Mouse (Mus musculus) liver, postnatal 0 days (tissue): Measurements from ENCODE around the gene Cyp2a12. TPM values are rescaled to one million over a fixed set of nuclear protein-coding genes. Genes with fewer than 3 reads are reported as not detected.
"Not testable (repeated sequence)": the region's sequence is repeated elsewhere in the genome, so short reads cannot be mapped to it uniquely, and the experiment has no call there.

Experiments used
- ATAC-seq: fragments of 200-750 bp; cut with Nextera tagmentation; 2 replicates; pipeline ENCODE4 v1.8.0; 2017; ENCODE audit warnings: mild to moderate bottlenecking, moderate library complexity
- DNase-seq: peaks from one replicate; pipeline ENCODE4 v3.0.0-alpha.2; 2016
- H3K27ac ChIP-seq: fragments of 300-500 bp; sonication (generic); 2 replicates; pipeline ENCODE4 v1.5.1; 2014; ENCODE audit warnings: antibody characterized with exemption, moderate library complexity, mild to moderate bottlenecking, low read depth
- H3K27me3 ChIP-seq: fragments of 300-500 bp; sonication (generic); 2 replicates; pipeline ENCODE4 v1.6.1; 2014; ENCODE audit warnings: low read length, control low read depth, mixed read lengths; ENCODE audit not compliant: insufficient read depth
- H3K36me3 ChIP-seq: fragments of 300-500 bp; sonication (generic); replicated peaks from 2 replicates; pipeline ENCODE4 v1.6.1; 2014; ENCODE audit warnings: mild to moderate bottlenecking, control low read depth, low read length, moderate library complexity, mixed read lengths; ENCODE audit not compliant: insufficient read depth
- H3K4me1 ChIP-seq: fragments of 300-500 bp; sonication (generic); 2 replicates; pipeline ENCODE4 v1.6.1; 2014; ENCODE audit warnings: antibody characterized with exemption, mild to moderate bottlenecking, control low read depth; ENCODE audit not compliant: insufficient read depth
- H3K4me2 ChIP-seq: fragments of 300-500 bp; sonication (generic); 2 replicates; pipeline ENCODE4 v1.6.1; 2014; ENCODE audit warnings: low read depth, mild to moderate bottlenecking, low read length, moderate library complexity, mixed read lengths
- H3K4me3 ChIP-seq: fragments of 300-500 bp; sonication (generic); 2 replicates; pipeline ENCODE4 v1.5.1; 2014; ENCODE audit warnings: low read depth, low read length
- H3K9ac ChIP-seq: fragments of 300-500 bp; sonication (generic); replicated peaks from 2 replicates; pipeline ENCODE4 v1.6.1; 2014; ENCODE audit warnings: mild to moderate bottlenecking, moderate library complexity
- H3K9me3 ChIP-seq: fragments of 300-500 bp; sonication (generic); 2 replicates; pipeline ENCODE4 v1.6.1; 2016; ENCODE audit warnings: mild to moderate bottlenecking, control low read depth, low read length, mixed read lengths
- CTCF ChIP-seq: sonication (generic); IDR thresholded peaks from 2 replicates; pipeline ENCODE4 v1.5.1; 2016; ENCODE audit warnings: antibody characterized with exemption, low read depth
- EP300 ChIP-seq: IDR thresholded peaks from 2 replicates; pipeline ENCODE4 v1.6.1; 2016; ENCODE audit warnings: antibody characterized with exemption, low read depth, mild to moderate bottlenecking
- WGBS: fragments of 180-500 bp; shearing (Covaris S2); extraction: QIAGEN DNeasy Blood & Tissue Kit; methylation state at CpG from one replicate; pipeline ENCODE4 v1.1.7; 2014; ENCODE audit not compliant: insufficient replicate concordance; 5-methylcytosine and 5-hydroxymethylcytosine counted together
- polyA plus RNA-seq: library from polyadenylated mRNA; unstranded; fragments of >200 nt; fragmentation: Nextera tagmentation; extraction: Ambion mirVana; gene quantifications from 2 replicates; pipeline ENCODE4 v1.2.1, GENCODE M21; 2015

Cyp2a12 gene
- 70.2 and 81.9 TPM in 2 replicates for polyA plus RNA-seq

DNA sequence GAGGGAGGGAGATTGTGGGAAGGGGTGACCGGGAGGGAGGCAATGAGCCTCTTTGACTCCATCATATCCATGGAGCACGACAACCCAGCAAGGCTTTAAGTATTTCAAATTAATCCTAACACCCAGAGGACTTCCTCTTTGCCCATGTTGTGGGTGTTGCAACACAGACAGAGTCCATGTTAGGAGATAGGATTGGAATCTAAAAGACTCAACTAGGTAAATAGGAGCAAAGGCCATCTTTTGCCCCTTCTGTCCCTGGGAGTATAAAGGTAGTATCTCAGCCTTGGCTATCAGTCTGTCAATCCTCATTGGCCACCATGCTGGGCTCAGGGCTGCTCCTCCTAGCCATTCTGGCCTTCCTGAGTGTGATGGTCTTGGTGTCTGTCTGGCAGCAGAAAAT, at the start of gene Cyp2a12:
Cyp2a12 (plus strand) TSS at position 293 of the 400 bp plus-strand sequence.
- Histone ChIP-seq H3K9ac (no peak within 1 kb of the TSS), H3K4me2 (peak within 1 kb of the TSS; percentile 33; the same call in 1 of the 2 replicates), H3K4me3 (no peak within 1 kb of the TSS), H3K36me3 (no peaks in the 10 kb centered on the region), H3K4me1 (peaks cover 3% of the 10 kb centered on the region; the same call in 1 of the 2 replicates), H3K27me3 (no peaks in the 10 kb centered on the region), H3K27ac (0 out of 2 replicates have a peak within 1 kb of the TSS, but pooled peaks have one; percentile 6), H3K9me3 (no peaks in the 10 kb centered on the region)
- TF ChIP-seq EP300, result peak; percentile 51; the same call in 1 of the 2 replicates
- no peak for TF ChIP-seq CTCF
- DNase-seq, result peak; percentile 15
- 63% methylated on average over 2 of the region's 2 CpGs for WGBS
- peak; percentile 80 for ATAC-seq

DNA sequence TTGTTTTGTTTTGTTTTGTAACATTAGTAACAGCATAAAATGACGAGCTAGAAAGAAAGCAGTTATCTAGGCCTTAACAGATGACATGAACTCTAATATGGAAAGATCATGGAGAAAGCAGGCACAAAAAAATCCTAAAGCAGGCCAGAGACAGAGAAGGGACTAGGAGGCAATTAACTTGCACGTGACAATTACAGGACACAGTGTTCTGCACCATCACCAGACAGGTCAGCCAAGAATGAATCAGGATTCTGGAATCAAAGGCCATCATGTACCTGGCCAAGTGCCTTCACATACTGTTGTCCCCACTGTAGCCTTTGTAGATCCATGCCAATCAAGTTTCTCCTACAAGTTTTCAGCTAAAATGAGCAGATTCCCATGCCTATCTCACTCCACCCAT, 47.4 kb upstream of the Cyp2a12 start:
- not testable (repeated sequence) for H3K4me3 ChIP-seq, DNase-seq, H3K27me3 ChIP-seq, H3K9me3 ChIP-seq, H3K4me2 ChIP-seq, H3K36me3 ChIP-seq, H3K4me1 ChIP-seq, H3K9ac ChIP-seq
- 59% methylated on average over 2 of the region's 2 CpGs for WGBS
- peak overlapping the region; percentile 76 for H3K27ac ChIP-seq
- ATAC-seq, result peak; percentile 92

DNA sequence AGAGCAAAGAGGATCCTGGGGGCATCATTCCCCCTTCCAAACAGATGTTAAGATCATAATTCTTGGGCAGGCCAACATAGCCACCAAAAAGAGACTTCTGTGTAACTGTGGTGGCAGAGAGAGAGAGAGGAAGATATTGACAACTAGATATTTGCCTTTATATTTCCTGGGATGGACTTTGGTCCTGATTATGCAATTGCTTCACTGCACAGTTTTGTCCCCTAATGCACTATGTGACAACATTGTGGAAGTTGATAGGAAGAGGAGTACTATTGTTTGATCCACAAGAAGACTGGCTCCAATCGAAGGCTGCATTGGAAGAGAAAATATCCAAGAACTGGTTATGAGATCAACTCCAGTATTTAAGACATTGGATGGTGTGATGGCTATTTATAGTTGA, 46.9 kb upstream of the Cyp2a12 start:
- not testable (repeated sequence) for DNase-seq, H3K27me3 ChIP-seq, H3K4me2 ChIP-seq, H3K4me1 ChIP-seq, H3K9ac ChIP-seq, H3K9me3 ChIP-seq, H3K36me3 ChIP-seq, H3K4me3 ChIP-seq
- peak overlapping the region; percentile 76 for H3K27ac ChIP-seq
- 48% methylated on average over 1 of the region's 1 CpGs for WGBS
- peak; percentile 94 for ATAC-seq
- TF ChIP-seq EP300, result peak; percentile 71

DNA sequence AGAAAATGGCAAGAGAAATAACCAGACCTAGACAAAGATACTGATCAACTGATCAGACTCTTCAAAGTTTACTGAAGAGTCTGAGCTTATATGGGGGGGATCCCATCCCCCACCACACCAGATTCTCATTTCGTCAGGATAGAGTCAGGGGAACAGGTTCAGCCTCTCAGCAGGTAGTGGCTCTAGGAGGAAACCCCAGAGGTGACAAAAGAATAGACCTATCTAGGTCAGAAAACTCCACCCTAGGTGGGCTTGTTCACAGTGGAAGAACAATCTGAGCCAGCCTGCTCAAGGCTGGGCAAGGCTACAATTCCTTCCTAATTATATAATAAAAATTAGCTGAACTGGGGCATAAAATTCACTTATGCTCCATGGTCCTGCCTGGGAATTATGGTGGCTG, 46.3 kb upstream of the Cyp2a12 start:
- Histone ChIP-seq H3K4me1 (0 out of 2 replicates have a peak, but pooled peaks cover 2% of the 10 kb centered on the region), H3K4me2 (no peak overlapping the region), H3K9me3 (no peaks in the 10 kb centered on the region), H3K4me3 (no peak overlapping the region), H3K27me3 (no peaks in the 10 kb centered on the region), H3K9ac (no peak overlapping the region), H3K36me3 (no peaks in the 10 kb centered on the region), H3K27ac (0 out of 2 replicates have a peak overlapping the region, but pooled peaks have one; percentile 16)
- no peak for TF ChIP-seq CTCF
- TF ChIP-seq EP300, result no peak
- ATAC-seq (no peak), DNase-seq (no peak)
- 25% methylated on average over 1 of the region's 1 CpGs for WGBS

DNA sequence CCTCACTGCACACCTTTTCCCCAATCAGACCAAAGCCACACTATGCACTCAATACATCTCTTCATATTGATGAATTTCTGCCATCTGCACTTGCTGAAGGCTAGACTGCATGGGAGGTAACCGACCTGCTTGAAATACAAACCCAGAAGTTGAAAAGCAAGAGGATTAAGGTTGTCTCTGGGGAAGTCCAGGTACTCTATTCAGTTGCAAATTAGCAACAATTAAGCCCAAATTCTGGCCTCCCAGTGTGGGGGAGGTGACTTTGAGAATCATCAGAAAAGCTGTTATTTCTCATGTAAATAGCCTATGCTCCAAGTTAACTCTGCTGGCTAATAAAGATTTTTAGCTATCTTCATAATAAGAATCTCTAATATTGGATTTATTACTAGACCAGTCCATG, 45.7 kb upstream of the Cyp2a12 start:
- H3K9ac ChIP-seq, ATAC-seq, H3K4me3 ChIP-seq, H3K27me3 ChIP-seq, H3K27ac ChIP-seq, H3K9me3 ChIP-seq, H3K36me3 ChIP-seq, H3K4me2 ChIP-seq, H3K4me1 ChIP-seq, DNase-seq: not testable (repeated sequence)
- 26% methylated on average over 1 of the region's 1 CpGs for WGBS

DNA sequence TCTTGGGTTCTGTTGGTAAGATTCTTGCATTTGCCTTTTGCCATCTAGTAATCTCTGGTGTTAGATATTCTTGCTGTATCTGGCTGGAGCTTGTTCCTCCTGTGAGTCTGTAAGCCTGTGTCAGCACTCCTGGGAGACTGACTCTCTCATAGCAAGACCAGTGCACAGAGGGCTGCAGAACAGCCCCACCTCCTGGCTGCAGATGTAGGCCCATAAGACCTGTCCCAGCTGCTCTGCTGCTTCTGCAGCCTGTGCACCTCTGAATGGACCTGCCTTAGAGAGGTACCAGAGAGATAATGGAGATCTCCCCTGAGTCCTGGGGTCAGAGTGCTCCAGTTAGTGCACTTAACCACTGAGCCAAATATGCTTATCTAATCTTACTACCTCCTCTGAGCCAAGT, 2.3 kb upstream of the Cyp2a12 start:
- H3K9me3 ChIP-seq, H3K4me1 ChIP-seq, H3K27me3 ChIP-seq, ATAC-seq, H3K9ac ChIP-seq, H3K4me2 ChIP-seq, H3K4me3 ChIP-seq, H3K27ac ChIP-seq, DNase-seq, H3K36me3 ChIP-seq: not testable (repeated sequence)

DNA sequence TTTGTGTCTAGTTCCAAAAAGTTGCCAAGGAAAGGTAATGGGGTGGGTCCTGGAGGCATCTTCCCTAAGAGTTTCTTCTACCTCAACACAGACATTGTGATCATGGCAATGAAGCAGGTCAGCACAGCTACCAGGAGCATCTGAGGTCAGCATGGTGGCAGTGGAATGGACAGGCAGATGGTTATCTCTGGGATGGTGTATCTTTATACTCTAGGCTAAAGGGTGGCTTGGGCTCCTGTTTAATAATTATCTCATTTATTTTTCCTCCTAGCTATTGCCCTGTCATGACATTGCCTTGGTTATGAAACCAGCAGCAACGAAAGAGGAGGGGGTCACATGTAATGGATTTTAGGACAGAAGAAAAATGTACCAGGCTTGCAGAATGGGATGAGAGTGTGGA, 20.0 kb downstream of the Cyp2a12 start:
- not testable (repeated sequence) for DNase-seq, H3K9ac ChIP-seq, H3K9me3 ChIP-seq, H3K4me1 ChIP-seq, H3K4me3 ChIP-seq, H3K36me3 ChIP-seq, H3K27ac ChIP-seq, H3K27me3 ChIP-seq, H3K4me2 ChIP-seq
- WGBS, result 45% methylated on average over 1 of the region's 1 CpGs
- ATAC-seq, result peak; percentile 78

DNA sequence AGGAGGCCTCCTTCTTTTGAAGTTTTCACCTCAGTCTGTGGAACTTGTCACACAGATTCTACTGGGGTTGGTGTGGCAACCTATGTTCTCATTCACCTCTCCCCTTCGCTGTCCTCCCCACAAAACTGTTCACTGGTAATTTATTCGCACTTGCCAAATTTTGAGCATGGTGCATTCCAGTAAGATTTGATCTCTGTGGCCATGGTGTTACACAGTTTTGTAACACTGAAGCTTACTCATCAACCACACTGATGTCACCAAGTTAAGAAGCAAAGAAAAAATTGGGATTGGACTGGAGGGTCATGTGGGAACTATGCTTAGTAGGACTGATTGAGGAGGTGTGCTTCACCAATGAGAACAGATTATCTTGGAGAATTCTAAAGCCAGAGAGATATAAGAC, 30.5 kb downstream of the Cyp2a12 start:
- H3K27me3 ChIP-seq, H3K4me2 ChIP-seq, H3K9ac ChIP-seq, H3K9me3 ChIP-seq, H3K27ac ChIP-seq, DNase-seq, H3K4me3 ChIP-seq, H3K36me3 ChIP-seq, H3K4me1 ChIP-seq: not testable (repeated sequence)
- ATAC-seq, result peak; percentile 72
- WGBS, result 79% methylated on average over 2 of the region's 2 CpGs

DNA sequence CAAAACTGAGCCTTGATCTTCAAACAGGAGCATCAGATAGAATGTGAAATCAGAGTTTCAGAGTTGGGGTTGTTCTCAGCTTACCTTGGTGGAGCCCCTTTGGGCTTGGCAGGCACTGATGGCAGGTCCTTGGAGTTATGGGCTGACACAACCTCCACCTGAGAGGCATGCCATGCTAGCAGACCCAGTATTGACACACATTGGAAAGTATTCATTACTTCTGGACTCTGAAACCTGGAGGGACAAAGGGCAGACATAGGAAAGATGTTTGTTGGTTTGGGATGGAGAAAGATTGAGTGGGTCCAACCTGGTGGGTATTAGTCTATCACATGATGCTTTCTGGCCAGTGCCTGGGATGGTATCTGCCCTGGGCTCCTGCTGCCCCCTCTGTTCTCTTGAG, 31.0 kb downstream of the Cyp2a12 start:
- not testable (repeated sequence) for H3K4me3 ChIP-seq, H3K9ac ChIP-seq, H3K4me1 ChIP-seq, H3K27me3 ChIP-seq, H3K27ac ChIP-seq, H3K9me3 ChIP-seq, H3K4me2 ChIP-seq, H3K36me3 ChIP-seq, DNase-seq
- peak; percentile 74 for ATAC-seq
